Mouse (Mus musculus) Patski (cell line): ENCODE measurements around the gene Cdhr4. TPM values are rescaled to one million over a fixed set of nuclear protein-coding genes. Genes with fewer than 3 reads are reported as not detected.

ENCODE experiments used
- ATAC-seq: fragments of 100-300 bp; one replicate; pipeline ENCODE4 v1.8.0; 2021
- CTCF ChIA-PET: fragments of 350-600 bp; sonication (Branson Sonifier 250); formaldehyde crosslinking; loops from one replicate; lab custom pipeline; 2022; ENCODE audit warnings: inconsistent platforms; lab: Charles Lee
- POLR2A ChIA-PET: fragments of 350-600 bp; sonication (Branson Sonifier 250); formaldehyde crosslinking; loops from one replicate; lab custom pipeline; 2022; ENCODE audit warnings: antibody characterized with exemption, inconsistent platforms; lab: Charles Lee
- DNase-seq: peaks from one replicate; pipeline ENCODE4 v3.0.0-alpha.2; 2011; ENCODE audit warnings: low read depth, low spot score
- H3K27me3 ChIP-seq: fragments of 371-371 bp; one replicate; pipeline ENCODE4 v1.5.1; 2021
- CTCF ChIP-seq: fragments of 100-300 bp; IDR thresholded peaks from one replicate; pipeline ENCODE4 v1.5.1; 2021
- in situ Hi-C: fragments of 300-500 bp; cut with MboI; formaldehyde crosslinking; loops from 3 replicates; pipeline ENCODE4 v1.11.1; 2018; ENCODE audit warnings: low pct_unique_long_range_greater_than_20kb, mixed read lengths
- polyA plus RNA-seq: library from polyadenylated mRNA; unstranded; gene quantifications from one replicate; pipeline ENCODE4 v1.2.3, GENCODE M21; 2021

The Cdhr4 gene
- polyA plus RNA-seq, 1 experiment from 2014 or later = not detected

DNA sequence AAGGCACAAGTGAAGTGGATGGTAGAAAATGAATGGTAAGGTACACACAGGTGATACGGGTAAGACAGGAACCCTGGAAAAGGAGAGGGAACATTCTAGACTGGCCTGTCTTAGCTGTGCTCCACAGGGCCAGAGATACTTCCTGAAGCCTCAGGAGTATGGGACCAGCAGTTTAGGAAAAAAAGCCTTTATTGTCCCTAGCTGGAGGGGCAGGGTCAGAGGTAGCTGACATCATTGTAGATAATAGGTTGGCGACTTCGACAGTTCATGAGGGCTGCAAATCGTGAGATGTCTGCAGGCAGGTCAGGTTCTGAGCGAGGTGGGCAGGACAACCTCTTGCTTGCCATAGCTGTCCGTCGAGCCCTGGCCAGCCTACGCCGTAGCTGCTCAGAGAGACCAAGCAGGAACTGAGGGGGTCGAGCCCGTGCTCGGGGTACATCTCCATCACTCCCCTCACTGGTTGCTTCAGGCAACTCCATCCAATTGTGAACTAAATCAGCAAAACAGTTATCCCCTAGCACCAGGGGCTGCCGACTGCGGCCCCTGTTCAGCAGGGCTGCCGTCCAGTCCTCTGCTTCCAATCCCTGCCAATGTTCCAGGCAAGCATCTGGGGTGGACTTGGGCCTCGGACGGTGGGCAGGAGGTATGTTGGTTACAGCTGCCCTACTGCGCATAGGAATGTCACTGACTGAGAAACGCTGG, 8.1 kb upstream of the Cdhr4 start:
- no peaks in the 10 kb centered on the region for H3K27me3 ChIP-seq
- ChIA-PET CTCF (no interaction called here), POLR2A (interaction anchor here (0.6 to 1.0 kb wide), 2 partner anchors 9 to 10 kb away, joined by 3 to 9 read pairs; partner anchors contain the start of gene Uba7)
- in situ Hi-C loops = no loop called here
- ATAC-seq (no peak), DNase-seq (no peak)
- TF ChIP-seq CTCF = no peak

DNA sequence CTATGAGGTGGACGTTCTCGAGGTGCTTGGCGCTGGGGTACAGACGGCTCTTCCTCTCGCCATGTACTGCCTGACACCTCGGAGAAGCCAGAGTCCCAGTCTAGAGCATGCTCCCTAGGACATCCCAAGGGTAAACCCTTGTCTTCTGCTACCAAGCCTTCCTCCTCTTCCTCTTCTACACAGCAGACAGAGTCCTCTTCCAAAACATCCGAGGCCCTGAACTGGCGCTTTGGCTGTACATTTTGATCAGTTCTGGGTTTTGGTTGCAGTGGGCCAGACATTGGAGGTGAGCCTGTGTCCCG, 7.6 kb upstream of the Cdhr4 start:
- POLR2A ChIA-PET = no interaction called here
- no peaks in the 10 kb centered on the region for H3K27me3 ChIP-seq
- DNase-seq = no peak
- TF ChIP-seq CTCF = no peak
- CTCF ChIA-PET = no interaction called here
- ATAC-seq = no peak
- in situ Hi-C loops = no loop called here

DNA sequence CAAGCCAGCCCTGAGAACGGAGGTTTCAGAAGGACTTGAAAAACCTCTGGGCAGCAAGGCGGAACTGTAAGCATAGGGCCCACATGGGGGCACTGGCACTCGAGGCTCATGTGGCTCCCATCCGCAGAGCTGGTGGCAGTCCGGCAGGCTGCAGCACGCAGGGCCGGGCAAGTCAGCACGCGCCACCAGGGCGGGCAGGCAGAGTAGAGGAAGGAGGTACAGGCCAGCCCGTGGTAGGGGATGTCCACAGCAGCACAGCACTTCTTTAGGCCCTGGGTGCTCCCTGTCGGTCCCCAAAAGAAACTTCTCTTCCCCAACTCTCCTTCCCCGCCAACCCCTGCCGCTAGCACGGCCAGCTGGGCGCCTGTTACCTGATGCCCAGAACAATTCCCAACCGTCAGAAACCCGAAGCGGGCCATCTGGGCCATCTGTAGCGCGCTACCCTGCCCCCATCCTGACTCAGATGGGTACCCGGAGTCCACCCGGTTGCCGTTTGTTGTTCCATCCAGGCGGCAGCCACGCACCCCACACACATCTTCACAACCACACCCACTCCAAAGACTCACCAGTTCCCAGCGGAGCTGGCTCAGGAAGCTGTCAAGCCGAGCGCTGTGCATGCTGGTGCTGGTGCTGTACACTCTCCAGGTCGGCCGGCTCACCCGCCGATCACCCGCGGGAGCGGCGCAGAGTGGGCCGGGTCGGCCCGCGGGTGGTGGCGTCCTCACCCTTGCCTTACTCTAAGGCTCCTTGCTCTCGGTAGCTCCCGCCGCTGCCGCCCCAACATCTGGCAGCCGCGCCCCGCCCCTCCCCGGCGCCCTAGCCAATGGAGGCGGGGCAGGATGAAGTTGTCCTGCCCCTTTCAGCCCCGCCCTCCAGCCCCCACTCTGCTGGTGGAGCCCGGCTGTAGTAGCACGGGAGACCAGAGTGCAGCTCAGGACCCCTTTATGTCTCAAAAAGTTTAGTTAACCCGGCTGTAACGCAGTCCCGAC, 6.9 kb upstream of the Cdhr4 start, which contains the start of gene Inka1:
Gene Inka1, minus strand, starts transcription at position 749 of the 989 bp plus-strand sequence.
- CTCF ChIA-PET = interaction anchor here (1.2 kb wide), 1 partner anchor 10 kb away, joined by 3 read pairs; the partner anchor contains the start of gene Uba7
- no peak for DNase-seq

DNA sequence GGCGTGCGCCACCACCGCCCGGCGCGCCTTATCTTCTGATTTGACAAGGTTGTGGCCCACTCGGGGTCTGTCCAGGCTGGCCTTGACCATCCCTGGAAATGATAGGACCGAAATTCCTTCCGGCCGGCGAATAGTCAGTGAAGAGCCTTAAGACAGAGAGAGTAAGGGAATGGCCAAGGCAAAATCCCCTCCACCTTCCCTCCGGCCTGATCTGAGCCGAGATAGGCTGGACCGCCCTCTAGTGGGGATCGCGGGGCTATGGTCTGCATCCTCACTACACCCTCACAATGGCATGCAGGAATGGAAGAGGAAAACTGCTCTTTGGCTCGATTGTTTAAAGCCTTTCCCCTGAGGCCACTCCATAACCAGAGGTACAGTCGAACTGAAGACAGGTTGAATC, 5.9 kb upstream of the Cdhr4 start:
- ChIA-PET POLR2A (interaction anchor here (1.0 to 1.2 kb wide), 2 partner anchors 10 to 12 kb away, joined by 3 read pairs; no protein-coding TSS in a partner anchor), CTCF (interaction anchor here (1.2 to 1.5 kb wide), 2 partner anchors 10 to 11 kb away, joined by 3 to 5 read pairs; partner anchors contain the start of gene Uba7)
- TF ChIP-seq CTCF = no peak
- ATAC-seq (peak; percentile 69), DNase-seq (no peak)
- in situ Hi-C loops = no loop called here
- no peaks in the 10 kb centered on the region for H3K27me3 ChIP-seq

More for the DNA sequence above, 6.9 kb upstream of the Cdhr4 start, which contains the start of gene Inka1:
- peak; percentile 78 for ATAC-seq
- in situ Hi-C loops = no loop called here
- TF ChIP-seq CTCF = no peak
- H3K27me3 ChIP-seq = no peaks in the 10 kb centered on the region
- POLR2A ChIA-PET = interaction anchor here (1.2 kb wide), 1 partner anchor 9 kb away, joined by 3 read pairs; no protein-coding TSS in a partner anchor

DNA sequence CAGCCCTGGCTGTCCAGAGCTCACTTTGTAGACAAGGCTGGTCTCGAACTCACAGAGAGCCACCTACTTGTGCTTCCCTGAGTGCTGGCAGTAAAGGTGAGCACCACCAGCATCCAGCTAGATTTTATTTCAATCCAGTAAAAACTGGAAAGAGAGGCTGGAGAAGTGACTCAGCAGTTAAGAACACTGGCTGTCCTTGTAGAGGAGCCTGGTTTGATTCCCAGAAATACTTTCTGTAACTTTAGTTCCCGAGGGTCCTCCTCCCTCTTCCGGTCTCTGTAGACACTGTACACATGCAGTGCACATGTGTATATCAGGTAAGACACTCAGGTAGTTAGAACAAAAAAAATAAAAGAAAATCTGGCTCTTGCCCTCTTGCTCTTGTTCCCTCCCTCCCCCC, 4.3 kb upstream of the Cdhr4 start:
- ChIA-PET CTCF (interaction anchor here (1.0 to 1.9 kb wide), 5 partner anchors 12 to 84 kb away, joined by 3 to 9 read pairs (median 4); no protein-coding TSS in a partner anchor), POLR2A (interaction anchor here (0.7 kb wide), 2 partner anchors 16 to 91 kb away, joined by 3 read pairs; no protein-coding TSS in a partner anchor)
- in situ Hi-C loops = no loop called here
- DNase-seq (no peak), ATAC-seq (no peak)
- TF ChIP-seq CTCF = no peak
- no peaks in the 10 kb centered on the region for H3K27me3 ChIP-seq

DNA sequence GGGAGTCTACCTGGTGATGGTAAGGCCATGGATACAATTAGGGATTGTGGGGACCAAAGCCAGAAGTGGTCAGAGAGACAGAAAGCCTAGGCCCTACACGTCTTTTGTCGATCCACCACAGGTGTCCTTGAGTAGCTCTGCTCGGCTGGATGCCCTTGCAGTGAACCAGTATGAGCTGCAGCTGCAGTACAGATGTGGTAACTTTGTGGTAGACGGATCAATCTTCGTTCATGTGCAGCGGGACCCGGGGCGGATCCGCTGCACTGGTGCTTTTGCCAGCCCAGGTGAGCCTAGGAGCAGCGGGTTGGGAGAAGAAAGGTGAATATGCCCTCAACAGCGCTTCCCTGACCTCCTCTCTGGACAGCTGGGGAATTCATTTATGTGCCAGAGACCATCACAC, 716 bp downstream of the Cdhr4 start:
- no peak for TF ChIP-seq CTCF
- in situ Hi-C loops = no loop called here
- ATAC-seq (no peak), DNase-seq (no peak)
- H3K27me3 ChIP-seq = peaks cover 6% of the 10 kb centered on the region
- ChIA-PET CTCF (interaction anchor here (1.1 kb wide), 1 partner anchor 60 kb away, joined by 3 read pairs; the partner anchor contains the start of gene Amigo3), POLR2A (no interaction called here)

DNA sequence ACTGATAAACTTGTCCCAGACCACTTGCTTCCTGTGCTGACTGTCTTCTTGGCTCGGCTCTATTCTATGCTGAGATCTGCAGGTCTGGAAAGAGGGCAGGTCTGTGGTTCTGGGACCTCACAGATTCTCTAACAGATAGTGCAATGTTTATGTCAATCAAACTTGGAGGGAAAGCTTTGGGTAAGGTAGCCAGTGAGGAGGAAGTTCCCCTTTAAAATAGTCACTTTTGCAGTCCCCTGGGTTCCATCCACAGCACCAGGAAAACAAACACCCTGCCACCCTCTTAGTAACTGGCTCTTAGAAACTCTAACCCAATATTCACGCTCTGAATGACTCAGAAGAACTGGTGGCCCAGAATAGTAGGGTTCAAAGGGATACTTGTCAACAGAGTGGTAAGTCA, 2.2 kb downstream of the Cdhr4 start:
- DNase-seq = no peak
- ChIA-PET POLR2A (no interaction called here), CTCF (no interaction called here)
- in situ Hi-C loops = no loop called here
- peaks cover 6% of the 10 kb centered on the region for H3K27me3 ChIP-seq
- no peak for TF ChIP-seq CTCF
- no peak for ATAC-seq

DNA sequence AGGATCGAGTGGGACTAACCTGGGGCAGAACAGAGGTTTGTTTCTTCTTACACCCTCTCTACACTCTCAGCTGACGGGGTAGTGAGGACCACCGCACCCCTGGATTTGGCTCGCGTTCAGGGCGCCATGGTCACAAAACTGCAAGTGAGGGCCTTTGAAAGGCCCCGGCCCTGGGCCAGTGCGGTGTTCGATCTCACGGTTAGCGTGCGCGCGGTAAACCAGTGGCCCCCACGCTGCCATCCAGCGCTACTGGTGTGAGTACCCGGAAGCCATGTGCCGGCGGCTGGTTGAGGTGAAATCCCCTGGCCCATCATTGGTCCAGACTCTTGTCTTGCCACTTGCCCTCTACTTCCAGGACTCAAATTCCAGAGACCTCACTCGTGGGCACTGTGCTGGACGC, 3.2 kb downstream of the Cdhr4 start:
- no peak for TF ChIP-seq CTCF
- in situ Hi-C loops = no loop called here
- POLR2A ChIA-PET = no interaction called here
- no peak for DNase-seq
- no peak for ATAC-seq
- CTCF ChIA-PET = no interaction called here
- H3K27me3 ChIP-seq = peaks cover 6% of the 10 kb centered on the region

DNA sequence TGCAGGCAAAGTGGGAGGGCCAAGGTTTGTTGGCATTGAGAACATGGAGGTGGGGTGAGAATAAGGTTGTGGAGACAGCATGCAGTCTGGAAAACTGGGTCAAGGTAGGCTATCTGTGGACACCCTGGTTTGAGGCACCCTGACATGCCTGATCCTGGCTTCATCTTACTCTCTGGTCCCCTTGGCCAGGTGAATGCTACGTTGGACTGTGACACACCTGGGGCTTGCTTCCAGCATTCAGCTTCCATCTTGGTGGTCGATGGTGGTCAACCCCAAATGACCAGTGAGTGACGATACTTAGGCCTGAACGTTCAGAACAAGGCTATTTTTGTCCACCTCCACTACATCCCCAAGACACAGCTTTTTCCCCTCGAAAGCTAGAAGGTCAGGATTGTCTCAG, 3.8 kb downstream of the Cdhr4 start, which contains the start of gene Gm20662:
Gene Gm20662, plus strand, starts transcription at position 301 of the 400 bp plus-strand sequence.
- in situ Hi-C loops = no loop called here
- no peak for DNase-seq
- TF ChIP-seq CTCF = no peak
- H3K27me3 ChIP-seq = peaks cover 6% of the 10 kb centered on the region
- CTCF ChIA-PET = no interaction called here
- ATAC-seq = no peak
- POLR2A ChIA-PET = no interaction called here
